Mouse (Mus musculus) MEL (cell line): Measurements from ENCODE around the gene Cacna1s.

Experiments used
- BHLHE40 ChIP-seq: IDR thresholded peaks from 2 replicates; pipeline ENCODE4 v1.6.1; 2012; ENCODE audit warnings: low read depth, mild to moderate bottlenecking, inconsistent platforms, low read length, improper control_type of control experiment, borderline replicate concordance
- CTCF ChIP-seq, 3 experiments: IDR thresholded peaks in 2 of 3; conservative IDR thresholded peaks in 1 of 3; 2 replicates each; pipeline ENCODE4 v1.5.1; 2011 to 2012; ENCODE audit warnings: low read length in 3 of 3, low read depth in 2 of 3, mild to moderate bottlenecking in 2 of 3, improper control_type of control experiment in 1 of 3, inconsistent platforms in 1 of 3, mixed read lengths in 1 of 3, moderate library complexity in 1 of 3; ENCODE audit not compliant: control insufficient read depth in 1 of 3, insufficient read depth in 1 of 3, poor library complexity in 1 of 3, severe bottlenecking in 1 of 3
- JUND ChIP-seq: IDR thresholded peaks from 2 replicates; pipeline ENCODE4 v1.6.1; 2011; ENCODE audit warnings: low read depth, mild to moderate bottlenecking, improper control_type of control experiment, low read length
- POLR2AphosphoS2 ChIP-seq: IDR thresholded peaks from 2 replicates; pipeline ENCODE4 v1.6.1; 2011; ENCODE audit warnings: low read length, improper control_type of control experiment
- TCF12 ChIP-seq: IDR thresholded peaks from 2 replicates; pipeline ENCODE4 v1.6.1; 2014; ENCODE audit warnings: low read depth, mild to moderate bottlenecking, inconsistent platforms, low read length, improper control_type of control experiment, moderate library complexity
- ZMIZ1 ChIP-seq: IDR thresholded peaks from 2 replicates; pipeline ENCODE4 v1.6.1; 2012; ENCODE audit warnings: low read depth, mild to moderate bottlenecking, inconsistent platforms, low read length, improper control_type of control experiment, moderate library complexity

DNA sequence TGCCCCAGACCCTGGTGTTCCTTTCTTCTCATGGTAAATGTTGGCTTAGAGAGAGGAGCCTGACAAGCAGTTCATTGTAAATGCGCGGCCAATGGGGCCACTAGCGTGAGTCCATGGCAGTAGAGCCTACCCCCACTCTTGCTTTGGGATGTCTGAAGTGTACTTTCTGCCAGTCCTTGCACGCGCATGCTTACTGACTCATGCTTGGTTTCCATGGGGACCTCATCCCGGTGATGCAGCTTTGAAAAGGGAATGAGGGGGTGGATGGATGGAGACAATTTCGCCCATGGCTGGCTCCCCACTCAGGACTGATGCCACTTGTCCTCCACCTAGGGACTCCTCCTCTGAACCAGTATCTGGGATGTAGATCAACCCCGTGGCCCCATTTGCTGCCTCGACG, 91.0 kb downstream of the Cacna1s start:
- no peak for TF ChIP-seq JUND
- no peak for TF ChIP-seq CTCF (IDR thresholded peaks at IDR 0.05 in 2 of 3, conservative IDR thresholded peaks at IDR 0.05 in 1 of 3; ENCODE audit: control insufficient read depth in 1 of 3, insufficient read depth in 1 of 3, low read depth in 2 of 3, low read length in 3 of 3, poor library complexity in 1 of 3, severe bottlenecking in 1 of 3)
- no peak for TF ChIP-seq BHLHE40
- TF ChIP-seq ZMIZ1 = no peak
- TF ChIP-seq TCF12 = no peak
- TF ChIP-seq POLR2AphosphoS2 = no peak
